Mouse (Mus musculus) bone marrow, adult 2 months (tissue): ENCODE results near the gene 4933428G20Rik. TPM values are rescaled to one million over a fixed set of nuclear protein-coding genes. Genes with fewer than 3 reads are reported as not detected.

Experiments
- H3K27ac ChIP-seq: fragments of 200-500 bp; 2 replicates; pipeline ENCODE4 v1.5.1; 2012; ENCODE audit warnings: low read depth, mild to moderate bottlenecking, control low read depth, inconsistent platforms, low read length; ENCODE audit not compliant: control insufficient read depth, poor library complexity, insufficient read depth
- H3K4me1 ChIP-seq: fragments of 200-500 bp; 2 replicates; pipeline ENCODE4 v1.6.1; 2011; ENCODE audit warnings: low read length; ENCODE audit not compliant: control insufficient read depth, insufficient read depth
- H3K4me3 ChIP-seq: fragments of 200-500 bp; replicated peaks from 2 replicates; pipeline ENCODE3; 2011; ENCODE audit warnings: mild to moderate bottlenecking, low read depth, low read length, control low read depth; ENCODE audit not compliant: control insufficient read depth
- CTCF ChIP-seq: fragments of 200-500 bp; IDR thresholded peaks from 2 replicates; pipeline ENCODE4 v1.5.1; 2011; ENCODE audit warnings: low read length, control low read depth; ENCODE audit not compliant: control insufficient read depth, insufficient read depth
- POLR2A ChIP-seq: fragments of 200-500 bp; IDR thresholded peaks from 2 replicates; pipeline ENCODE4 v1.6.1; 2011; ENCODE audit warnings: low read depth, mild to moderate bottlenecking, control low read depth, low read length, borderline replicate concordance; ENCODE audit not compliant: control insufficient read depth
- WGBS: fragments of 180-500 bp; shearing (Covaris S2); methylation state at CpG from one replicate; pipeline ENCODE4 v1.1.7; 2018; 5-methylcytosine and 5-hydroxymethylcytosine counted together
- polyA plus RNA-seq: library from polyadenylated mRNA; stranded (reverse); fragments of >200 nt; gene quantifications from 2 replicates; pipeline ENCODE4 v1.2.4, GENCODE M21; 2011; ENCODE audit warnings: low replicate concordance; ENCODE audit not compliant: missing spikeins, insufficient read depth, insufficient read length

Gene 4933428G20Rik
- polyA plus RNA-seq, 1 experiment = not detected

- Histone ChIP-seq H3K4me3 (no peak overlapping the region), H3K27ac (no peak overlapping the region), H3K4me1 (no peaks in the 10 kb centered on the region)
- WGBS = 84% methylated on average over 22 of the region's 22 CpGs
- TF ChIP-seq POLR2A (no peak), CTCF (no peak)
These were observed 42.3 kb upstream of the 4933428G20Rik start for GRCm38 (mm10) chr11:97542171-97543150.

GRCm38 (mm10) chr11:97540604-97541003, 40.5 kb upstream of the 4933428G20Rik start:
- TF ChIP-seq CTCF (no peak), POLR2A (no peak)
- no peak overlapping the region for H3K4me3 ChIP-seq
- H3K27ac ChIP-seq = no peak overlapping the region
- 12% methylated on average over 3 of the region's 3 CpGs for WGBS
- H3K4me1 ChIP-seq = no peaks in the 10 kb centered on the region

DNA sequence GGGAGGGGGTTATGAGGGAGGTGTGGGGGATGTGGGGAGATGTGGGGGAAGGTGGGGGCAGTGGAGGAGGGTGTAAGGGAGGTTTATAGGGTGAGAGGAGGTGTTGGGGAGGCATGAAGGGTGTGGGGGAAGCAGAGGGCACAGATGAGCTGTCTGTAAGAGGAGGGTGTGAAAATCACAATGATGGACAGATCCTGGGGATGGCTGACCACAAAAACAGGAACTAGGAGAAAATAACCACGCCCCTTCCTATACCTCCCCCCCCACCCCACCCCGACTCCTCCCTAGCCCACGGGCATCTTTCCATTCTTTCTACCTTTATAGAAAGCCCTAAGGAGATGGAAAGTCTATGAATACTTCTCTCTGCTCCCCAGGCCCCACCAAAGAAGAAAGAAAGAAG, 40.0 kb upstream of the 4933428G20Rik start:
- 8% methylated on average over 3 of the region's 3 CpGs for WGBS
- H3K4me3 ChIP-seq = no peak overlapping the region

DNA sequence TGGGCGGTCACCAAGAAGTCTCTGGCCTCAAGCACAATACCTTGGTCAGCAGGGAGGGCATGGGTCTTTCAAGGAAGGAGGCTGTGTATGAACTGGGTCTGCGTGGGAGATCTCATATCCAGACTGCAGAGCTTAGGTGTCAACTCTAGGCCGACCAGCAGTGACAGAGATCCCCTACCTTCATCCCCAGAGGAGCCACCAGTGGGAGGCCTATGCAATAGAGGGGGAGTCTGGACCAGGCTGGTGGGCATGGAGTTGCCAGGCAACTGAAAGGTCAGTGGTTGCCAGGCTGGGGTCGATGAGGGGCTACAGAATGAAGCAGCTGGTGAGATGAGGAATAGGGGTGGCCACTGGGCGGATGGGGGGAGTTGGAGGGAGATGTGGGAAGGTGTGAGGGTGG, 39.5 kb upstream of the 4933428G20Rik start:
- no peaks in the 10 kb centered on the region for H3K4me1 ChIP-seq
- no peak overlapping the region for H3K4me3 ChIP-seq
- TF ChIP-seq POLR2A (no peak), CTCF (no peak)
- H3K27ac ChIP-seq = no peak overlapping the region
- WGBS = 62% methylated on average over 5 of the region's 5 CpGs

More for the DNA sequence above, 40.0 kb upstream of the 4933428G20Rik start:
- no peaks in the 10 kb centered on the region for H3K4me1 ChIP-seq
- no peak overlapping the region for H3K27ac ChIP-seq
- TF ChIP-seq POLR2A (no peak), CTCF (no peak)

DNA sequence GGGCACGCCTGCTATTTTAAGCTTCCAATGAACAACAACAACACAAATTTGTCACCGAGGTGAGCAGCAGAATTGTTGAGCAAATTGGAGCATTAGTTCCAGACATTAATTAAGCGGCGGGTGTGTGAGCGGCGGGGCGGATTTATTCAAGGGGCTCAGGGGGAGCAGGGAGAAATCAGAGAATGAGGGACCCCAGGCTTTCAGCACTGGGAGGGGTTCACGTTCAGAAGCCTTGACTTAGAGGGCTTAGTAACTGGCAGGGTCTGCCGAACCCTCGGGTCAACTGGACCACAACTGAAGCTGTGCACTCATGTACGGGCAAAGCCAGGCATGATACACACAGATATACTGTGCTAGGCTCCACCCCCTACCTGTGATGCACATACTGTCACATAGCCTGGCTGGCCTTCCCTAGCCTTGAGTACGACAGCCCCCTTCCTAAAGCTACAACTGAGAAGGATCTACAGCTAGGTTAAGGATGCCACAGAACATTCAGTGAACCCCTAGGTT, 37.5 kb upstream of the 4933428G20Rik start:
- Histone ChIP-seq H3K4me1 (no peaks in the 10 kb centered on the region; the same call in 1 of the 2 replicates), H3K27ac (no peak overlapping the region), H3K4me3 (no peak overlapping the region)
- 62% methylated on average over 12 of the region's 12 CpGs for WGBS
- TF ChIP-seq POLR2A (no peak), CTCF (no peak)

GRCm38 (mm10) chr11:97536835-97537579, 36.9 kb upstream of the 4933428G20Rik start:
- TF ChIP-seq POLR2A (no peak), CTCF (no peak)
- no peaks in the 10 kb centered on the region; the same call in 1 of the 2 replicates for H3K4me1 ChIP-seq
- WGBS = 4% methylated on average over 36 of the region's 36 CpGs
- H3K4me3 ChIP-seq = no peak overlapping the region
- no peak overlapping the region for H3K27ac ChIP-seq

GRCm38 (mm10) chr11:97536083-97536747, 36.1 kb upstream of the 4933428G20Rik start:
- Histone ChIP-seq H3K4me3 (no peak overlapping the region), H3K27ac (no peak overlapping the region), H3K4me1 (no peaks in the 10 kb centered on the region; the same call in 1 of the 2 replicates)
- 11% methylated on average over 35 of the region's 35 CpGs for WGBS
- TF ChIP-seq CTCF = no peak
- TF ChIP-seq POLR2A = no peak
